In genomic region chr7:45635711-45636688, GRCm38 (mm10) we compare ENCODE assay signal across 12 mouse cellular contexts. TPM values are rescaled to one million over a fixed set of nuclear protein-coding genes. Genes with fewer than 3 reads are reported as not detected.
DNase-seq lines count a peak whose midpoint lies in the region; ATAC-seq and TF ChIP-seq lines count a peak whose summit lies in the region.
"Had no signal": no experiment of that assay in that cellular context is flagged by ENCODE, and none has a peak within 500 bp of the region (broad histone marks: within the 10 kb centered on the region; RNA-seq: fewer than 3 reads in every experiment).

No protein-coding gene starts in this region.

- peak; percentile 53 for DNase-seq in cerebellum, adult 9-11 months
- no peak for DNase-seq in cerebellum, postnatal 4 days (ENCODE audit: low spot score in 2 of 2)
- DNase-seq in ES-E14 (ENCODE audit: low read depth, low spot score) = no peak
- no peak for DNase-seq in hindbrain, embryonic 10.5 days (ENCODE audit: low spot score)
- no peak for DNase-seq in embryo, embryonic 11 days
- no peak for DNase-seq in layer of hippocampus, adult 8-10 months (ENCODE audit: low spot score in 2 of 2)

- H3K4me1 ChIP-seq in ES-E14 (ENCODE audit: control insufficient read depth in 2 of 2, insufficient read depth in 2 of 2, low read length in 2 of 2, poor library complexity in 1 of 2) = peaks cover 1 to 10% of the 10 kb centered on the region in 2 experiments; a peak in 2 of 4 replicates
- H3K4me1 ChIP-seq in heart, embryonic 13.5 days = peaks cover 64% of the 10 kb centered on the region
- H3K4me1 ChIP-seq in limb, embryonic 15.5 days = peaks cover 34% of the 10 kb centered on the region
- H3K4me1 ChIP-seq in hindbrain, embryonic 10.5 days (replicated peaks) = peaks cover 36% of the 10 kb centered on the region

- H3K9ac ChIP-seq in ES-E14 (ENCODE audit: insufficient read depth, low read depth, low read length, poor library complexity, severe bottlenecking) = no peak overlapping the region
- no peak overlapping the region for H3K9ac ChIP-seq in heart, embryonic 13.5 days
- no peak overlapping the region for H3K9ac ChIP-seq in limb, embryonic 15.5 days
- H3K9ac ChIP-seq: hindbrain, embryonic 14.5 days; neural tube, embryonic 15.5 days had no signal

- peaks cover 13% of the 10 kb centered on the region for H3K27me3 ChIP-seq in heart, embryonic 13.5 days (replicated peaks)
- 0 out of 2 replicates have a peak, but pooled peaks cover 2% of the 10 kb centered on the region for H3K27me3 ChIP-seq in limb, embryonic 15.5 days
- peaks cover 52% of the 10 kb centered on the region for H3K27me3 ChIP-seq in hindbrain, embryonic 10.5 days (ENCODE audit: insufficient read depth, poor library complexity, severe bottlenecking)

- ATAC-seq in heart, embryonic 13.5 days (ENCODE audit: extremely low read depth, insufficient number of reproducible peaks, low FRiP score, low TSS enrichment) = no peak
- ATAC-seq in limb, embryonic 15.5 days (ENCODE audit: insufficient number of reproducible peaks, low FRiP score, low TSS enrichment, low read depth) = no peak

- no peaks in the 10 kb centered on the region for H3K9me3 ChIP-seq in ES-E14 (ENCODE audit: control insufficient read depth, insufficient read depth, low read depth, low read length)
- no peaks in the 10 kb centered on the region for H3K9me3 ChIP-seq in heart, embryonic 13.5 days
- no peaks in the 10 kb centered on the region for H3K9me3 ChIP-seq in limb, embryonic 15.5 days
- H3K9me3 ChIP-seq in hindbrain, embryonic 10.5 days = no peaks in the 10 kb centered on the region
- H3K9me3 ChIP-seq: neural tube, embryonic 15.5 days had no signal

- no peak overlapping the region for H3K27ac ChIP-seq in ES-E14 (ENCODE audit: insufficient read depth, low read depth, low read length, poor library complexity, severe bottlenecking)
- peak overlapping the region; percentile 80 for H3K27ac ChIP-seq in heart, embryonic 13.5 days (replicated peaks)
- 0 out of 2 replicates have a peak overlapping the region, but pooled peaks have one; percentile 22 for H3K27ac ChIP-seq in limb, embryonic 15.5 days
- H3K27ac ChIP-seq in hindbrain, embryonic 10.5 days = no peak overlapping the region
- H3K27ac ChIP-seq: hindbrain, embryonic 14.5 days; neural tube, embryonic 15.5 days had no signal

- peaks cover 2% of the 10 kb centered on the region; the same call in 1 of the 2 replicates for H3K36me3 ChIP-seq in ES-E14 (ENCODE audit: control insufficient read depth, insufficient read depth, low read length, poor library complexity, severe bottlenecking)
- H3K36me3 ChIP-seq in heart, embryonic 13.5 days = peaks cover 18% of the 10 kb centered on the region
- H3K36me3 ChIP-seq in limb, embryonic 15.5 days = peaks cover 13% of the 10 kb centered on the region
- H3K36me3 ChIP-seq in hindbrain, embryonic 10.5 days = peaks cover 17% of the 10 kb centered on the region

- 62% methylated on average over 15 of the region's 15 CpGs for WGBS in heart, embryonic 13.5 days
- WGBS in limb, embryonic 15.5 days = 74% methylated on average over 15 of the region's 15 CpGs
- WGBS in hindbrain, embryonic 10.5 days = 86% methylated on average over 15 of the region's 15 CpGs

- in situ Hi-C loops in ES-E14 (cut with MboI; ENCODE audit: low sequenced_read_pairs in 2 of 2, unreplicated experiment in 2 of 2) = no loop called here

- H3K4me2 ChIP-seq in heart, embryonic 13.5 days = peak overlapping the region; percentile 24; the same call in 1 of the 2 replicates
- no peak overlapping the region for H3K4me2 ChIP-seq in limb, embryonic 15.5 days
- H3K4me2 ChIP-seq: hindbrain, embryonic 14.5 days; neural tube, embryonic 15.5 days had no signal

- no peak overlapping the region for H3K4me3 ChIP-seq in ES-E14 (ENCODE audit: insufficient read depth in 1 of 2, low read depth in 1 of 2, low read length in 2 of 2, poor library complexity in 1 of 2, severe bottlenecking in 1 of 2)
- H3K4me3 ChIP-seq in heart, embryonic 13.5 days = no peak overlapping the region
- H3K4me3 ChIP-seq in limb, embryonic 15.5 days = no peak overlapping the region
- no peak overlapping the region for H3K4me3 ChIP-seq in hindbrain, embryonic 10.5 days
- H3K4me3 ChIP-seq: neural tube, embryonic 15.5 days had no signal

TF ChIP-seq in ES-E14, 5 proteins besides CTCF, POLR2A, EP300 and RAD21:
- TF ChIP-seq ZC3H11A (IDR thresholded peaks at IDR 0.05; ENCODE audit: borderline replicate concordance, low read depth, low read length) (no peak), ZNF384 (IDR thresholded peaks at IDR 0.05; ENCODE audit: low read depth, low read length) (no peak), HCFC1 (IDR thresholded peaks at IDR 0.05; ENCODE audit: borderline replicate concordance, insufficient read depth, low read length) (peak; percentile 84), CHD2 (IDR thresholded peaks at IDR 0.05; ENCODE audit: low read depth, low read length) (no peak), MAFK (IDR thresholded peaks at IDR 0.05; ENCODE audit: insufficient read depth, low read depth, low read length) (no peak)

RNA-seq across cellular contexts. Expression of gene Mamstr, which starts 3.8 kb away (rescaled TPM):
- total RNA-seq in ES-E14 (2012; rRNA removed) = 0.71 and 0.74 TPM in 2 replicates
- 3.3 and 5.0 TPM in 2 replicates for polyA plus RNA-seq in heart, embryonic 13.5 days (2015; fragmentation: Nextera tagmentation; extraction: Ambion mirVana)
- polyA plus RNA-seq in limb, embryonic 15.5 days (2015; fragmentation: Nextera tagmentation; extraction: Ambion mirVana) = 21.9 and 36.8 TPM in 2 replicates
- 2.6 and 2.9 TPM in 2 replicates for polyA plus RNA-seq in hindbrain, embryonic 10.5 days (2016; fragmentation: Nextera tagmentation; extraction: Ambion mirVana)
- 1 to 10 TPM; 1.5 to 4.4 (median 2.4) TPM for total RNA-seq in layer of hippocampus, adult 8-10 months (2022)

RNA-seq across cellular contexts. Expression of gene Rasip1, which starts 8.7 kb away (rescaled TPM):
- total RNA-seq in ES-E14 (2012; rRNA removed) = 5.3 and 8.6 TPM in 2 replicates
- polyA plus RNA-seq in heart, embryonic 13.5 days (2015; fragmentation: Nextera tagmentation; extraction: Ambion mirVana) = 17.1 and 18.9 TPM in 2 replicates
- 11.4 and 12.0 TPM in 2 replicates for polyA plus RNA-seq in limb, embryonic 15.5 days (2015; fragmentation: Nextera tagmentation; extraction: Ambion mirVana)
- polyA plus RNA-seq in hindbrain, embryonic 10.5 days (2016; fragmentation: Nextera tagmentation; extraction: Ambion mirVana) = 6.4 and 9.3 TPM in 2 replicates
- total RNA-seq in layer of hippocampus, adult 8-10 months (2022) = 1 to 10 TPM; 5.8 to 7.5 (median 6.6) TPM
- polyA plus RNA-seq: C2C12 had no signal

RNA-seq across cellular contexts. Expression of gene Izumo1, which starts 14.4 kb away (rescaled TPM):
- 0.31 and 0.63 TPM in 2 replicates for total RNA-seq in ES-E14 (2012; rRNA removed)
- polyA plus RNA-seq in heart, embryonic 13.5 days (2015; fragmentation: Nextera tagmentation; extraction: Ambion mirVana) = 0.11 and 0.19 TPM in 2 replicates
- polyA plus RNA-seq in limb, embryonic 15.5 days (2015; fragmentation: Nextera tagmentation; extraction: Ambion mirVana) = 0.14 and 0.27 TPM in 2 replicates
- 0.19 TPM in 1 of 2 replicates, not detected in the other for polyA plus RNA-seq in hindbrain, embryonic 10.5 days (2016; fragmentation: Nextera tagmentation; extraction: Ambion mirVana)
- under 1 TPM in 3 of 4 experiments, not detected in 1; 0.14 to 0.27 (median 0.22) TPM for total RNA-seq in layer of hippocampus, adult 8-10 months (2022)
- polyA plus RNA-seq: C2C12; hindbrain, embryonic 14.5 days; neural tube, embryonic 15.5 days had no signal

RNA-seq across cellular contexts. Expression of gene Fut1, which starts 18.9 kb away (rescaled TPM):
- total RNA-seq in ES-E14 (2012; rRNA removed) = 0.49 and 2.5 TPM in 2 replicates
- polyA plus RNA-seq in heart, embryonic 13.5 days (2015; fragmentation: Nextera tagmentation; extraction: Ambion mirVana) = not detected in 2 replicates
- 2.9 and 3.3 TPM in 2 replicates for polyA plus RNA-seq in limb, embryonic 15.5 days (2015; fragmentation: Nextera tagmentation; extraction: Ambion mirVana)
- 0.20 TPM in 1 of 2 replicates, not detected in the other for polyA plus RNA-seq in hindbrain, embryonic 10.5 days (2016; fragmentation: Nextera tagmentation; extraction: Ambion mirVana)
- total RNA-seq in layer of hippocampus, adult 8-10 months (2022) = under 1 TPM in 3 of 4 experiments, not detected in 1; 0.20 to 0.28 (median 0.21) TPM
- polyA plus RNA-seq: hindbrain, embryonic 14.5 days; neural tube, embryonic 15.5 days had no signal

RNA-seq across cellular contexts. Expression of gene Fgf21, which starts 20.7 kb away (rescaled TPM):
- total RNA-seq in ES-E14 (2012; rRNA removed) = 0.67 and 1.1 TPM in 2 replicates
- not detected in 2 replicates for polyA plus RNA-seq in heart, embryonic 13.5 days (2015; fragmentation: Nextera tagmentation; extraction: Ambion mirVana)
- polyA plus RNA-seq in limb, embryonic 15.5 days (2015; fragmentation: Nextera tagmentation; extraction: Ambion mirVana) = 0.58 and 0.93 TPM in 2 replicates
- not detected in 2 replicates for polyA plus RNA-seq in hindbrain, embryonic 10.5 days (2016; fragmentation: Nextera tagmentation; extraction: Ambion mirVana)
- not detected for total RNA-seq in layer of hippocampus, adult 8-10 months (2022)
- polyA plus RNA-seq: embryonic facial prominence, embryonic 11.5 days; hindbrain, embryonic 14.5 days had no signal

Comparison
In these comparisons a context has a peak if more than half of its experiments do, and no peak if none do; other contexts are left out.
1. H3K27ac ChIP-seq: peak in heart, embryonic 13.5 days (single experiment) and limb, embryonic 15.5 days (single experiment); none in ES-E14 (single experiment) and hindbrain, embryonic 10.5 days (single experiment).